Mouse (Mus musculus): ENCODE measurements around the gene Wwox. TPM values are rescaled to one million over a fixed set of nuclear protein-coding genes. Genes with fewer than 3 reads are reported as not detected.

Gene Wwox
- total and polyA plus RNA-seq, 3 experiments = 7.6 to 61.8 (median 12.2) TPM

DNA sequence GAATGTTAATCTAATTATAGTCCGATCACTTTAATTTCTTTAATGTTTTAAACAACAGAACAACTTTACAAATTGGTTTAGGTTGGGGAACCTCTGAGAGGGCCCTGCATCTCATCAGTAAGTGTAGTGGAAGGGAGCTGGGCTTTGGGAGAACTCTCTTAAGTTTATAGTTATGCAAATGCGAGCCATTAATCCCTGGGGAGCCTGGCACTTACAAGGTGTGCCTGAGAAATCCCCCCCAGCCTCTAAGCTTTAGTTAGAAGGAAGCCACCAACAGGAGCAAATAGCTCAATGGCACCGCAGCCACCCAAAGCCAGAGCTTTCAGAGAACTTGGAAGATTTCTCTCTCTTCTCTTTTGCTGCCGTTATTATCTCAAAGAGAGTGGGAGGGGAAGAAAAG lies 759.7 kb downstream of the Wwox start:
- Histone ChIP-seq H3K4me1 (ENCODE audit: control insufficient read depth in 1 of 2, insufficient read depth in 2 of 2, low read length in 2 of 2) (no peaks in the 10 kb centered on the region), H3K4me3 (ENCODE audit: control insufficient read depth in 1 of 2, insufficient read depth in 1 of 2, low read depth in 2 of 2, low read length in 2 of 2) (no peak overlapping the region), H3K9ac (ENCODE audit: control insufficient read depth, low read depth, low read length, poor library complexity, severe bottlenecking) (no peak overlapping the region), H3K36me3 (ENCODE audit: control insufficient read depth in 1 of 2, insufficient read depth in 2 of 2, low read length in 2 of 2) (no peaks in the 10 kb centered on the region), H3K79me2 (ENCODE audit: control insufficient read depth, insufficient read depth, low read length, poor library complexity) (no peaks in the 10 kb centered on the region), H3K27me3 (ENCODE audit: control insufficient read depth in 1 of 2, insufficient read depth in 2 of 2, low read length in 2 of 2) (no peaks in the 10 kb centered on the region), H3K9me3 (replicated peaks; ENCODE audit: insufficient read depth, low read length) (no peaks in the 10 kb centered on the region), H3K27ac (ENCODE audit: control insufficient read depth, low read depth, low read length) (no peak overlapping the region)
- no peak for DNase-seq (ENCODE audit: low read depth, low spot score)
- no peak for TF ChIP-seq SMC3 (IDR thresholded peaks at IDR 0.05; ENCODE audit: low read depth, low read length)
- no peak for TF ChIP-seq ETS1 (IDR thresholded peaks at IDR 0.05; ENCODE audit: low read depth, low read length)
- TF ChIP-seq JUND (IDR thresholded peaks at IDR 0.05; ENCODE audit: low read depth, low read length) = no peak
- TF ChIP-seq MAFK (IDR thresholded peaks at IDR 0.05; ENCODE audit: borderline replicate concordance, low read depth, low read length) = no peak
- TF ChIP-seq GABPA (IDR thresholded peaks at IDR 0.05; ENCODE audit: low read depth, low read length) = no peak
- no peak for TF ChIP-seq MXI1 (IDR thresholded peaks at IDR 0.05; ENCODE audit: low read depth, low read length)
- no peak for TF ChIP-seq SIN3A (IDR thresholded peaks at IDR 0.05; ENCODE audit: low read length)
- TF ChIP-seq RAD21 (IDR thresholded peaks at IDR 0.05; ENCODE audit: low read depth, low read length) = no peak

DNA sequence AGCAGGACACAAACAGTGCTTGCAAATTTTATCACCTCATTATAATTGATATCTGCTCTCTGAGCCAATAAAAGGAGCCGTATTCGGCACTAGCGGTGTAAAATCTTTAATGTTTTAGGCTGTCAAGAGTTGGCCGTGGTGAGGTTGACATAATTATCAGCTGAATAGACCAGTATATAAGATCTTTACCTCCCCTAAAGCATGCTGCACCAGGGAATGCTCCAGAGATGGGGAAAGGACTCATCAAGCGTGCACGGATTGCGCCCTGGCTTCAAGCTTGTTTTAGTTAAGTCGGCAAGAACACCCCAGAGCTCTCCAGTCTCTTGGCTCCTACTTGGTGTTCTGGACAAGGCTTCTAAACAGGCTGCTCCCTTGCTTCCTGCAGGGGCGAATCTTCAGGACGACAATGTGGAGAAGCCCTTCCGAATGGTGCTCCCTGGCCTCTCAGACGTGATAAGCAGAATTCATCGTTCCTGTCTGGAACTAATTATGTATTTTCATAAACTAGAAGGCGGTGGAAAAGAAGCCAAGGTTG lies 760.2 kb downstream of the Wwox start:
- Histone ChIP-seq H3K27ac (ENCODE audit: control insufficient read depth, low read depth, low read length) (no peak overlapping the region), H3K9ac (ENCODE audit: control insufficient read depth, low read depth, low read length, poor library complexity, severe bottlenecking) (no peak overlapping the region), H3K79me2 (ENCODE audit: control insufficient read depth, insufficient read depth, low read length, poor library complexity) (no peaks in the 10 kb centered on the region), H3K27me3 (ENCODE audit: control insufficient read depth in 1 of 2, insufficient read depth in 2 of 2, low read length in 2 of 2) (no peaks in the 10 kb centered on the region), H3K4me3 (ENCODE audit: control insufficient read depth in 1 of 2, insufficient read depth in 1 of 2, low read depth in 2 of 2, low read length in 2 of 2) (no peak overlapping the region), H3K9me3 (replicated peaks; ENCODE audit: insufficient read depth, low read length) (no peaks in the 10 kb centered on the region), H3K36me3 (ENCODE audit: control insufficient read depth in 1 of 2, insufficient read depth in 2 of 2, low read length in 2 of 2) (no peaks in the 10 kb centered on the region), H3K4me1 (ENCODE audit: control insufficient read depth in 1 of 2, insufficient read depth in 2 of 2, low read length in 2 of 2) (no peaks in the 10 kb centered on the region)
- TF ChIP-seq POLR2A (IDR thresholded peaks at IDR 0.05; ENCODE audit: control insufficient read depth in 1 of 2, insufficient read depth in 1 of 2, low read depth in 1 of 2, low read length in 2 of 2, poor library complexity in 1 of 2) (no peak), MAFK (IDR thresholded peaks at IDR 0.05; ENCODE audit: borderline replicate concordance, low read depth, low read length) (no peak), USF2 (IDR thresholded peaks at IDR 0.05; ENCODE audit: borderline replicate concordance in 1 of 2, insufficient read depth in 1 of 2, low read depth in 1 of 2, low read length in 2 of 2) (no peak), E2F4 (IDR thresholded peaks at IDR 0.05; ENCODE audit: borderline replicate concordance, low read depth, low read length) (no peak), ZC3H11A (IDR thresholded peaks at IDR 0.05; ENCODE audit: low read depth, low read length) (no peak), MYB (IDR thresholded peaks at IDR 0.05; ENCODE audit: low read depth, low read length) (no peak), UBTF (IDR thresholded peaks at IDR 0.05; ENCODE audit: borderline replicate concordance, insufficient read depth, low read depth, low read length) (no peak), MAX (IDR thresholded peaks at IDR 0.05; ENCODE audit: low read length) (no peak), TAL1 (IDR thresholded peaks at IDR 0.05; ENCODE audit: low read length) (no peak), ZKSCAN1 (IDR thresholded peaks at IDR 0.05; ENCODE audit: low read depth, low read length) (no peak), ETS1 (IDR thresholded peaks at IDR 0.05; ENCODE audit: low read depth, low read length) (no peak), POLR2AphosphoS5 (IDR thresholded peaks at IDR 0.05; ENCODE audit: borderline replicate concordance, low read depth, low read length) (no peak), CHD2 (IDR thresholded peaks at IDR 0.05; ENCODE audit: low read length) (no peak), RCOR1 (IDR thresholded peaks at IDR 0.05; ENCODE audit: low read depth, low read length) (no peak), CTCF (IDR thresholded peaks at IDR 0.05 in 2 of 3, conservative IDR thresholded peaks at IDR 0.05 in 1 of 3; ENCODE audit: control insufficient read depth in 1 of 3, insufficient read depth in 1 of 3, low read depth in 2 of 3, low read length in 3 of 3, poor library complexity in 1 of 3, severe bottlenecking in 1 of 3) (no peak)
- DNase-seq (ENCODE audit: low read depth, low spot score) = no peak
